Mouse (Mus musculus): ENCODE measurements around the gene Nt5c2. TPM values are rescaled to one million over a fixed set of nuclear protein-coding genes. Genes with fewer than 3 reads are reported as not detected.
"Not testable (repeated sequence)": the region's sequence is repeated elsewhere in the genome, so short reads cannot be mapped to it uniquely, and the experiment has no call there.

Nt5c2 gene
- polyA plus RNA-seq, 1 experiment: 56.5 TPM

DNA sequence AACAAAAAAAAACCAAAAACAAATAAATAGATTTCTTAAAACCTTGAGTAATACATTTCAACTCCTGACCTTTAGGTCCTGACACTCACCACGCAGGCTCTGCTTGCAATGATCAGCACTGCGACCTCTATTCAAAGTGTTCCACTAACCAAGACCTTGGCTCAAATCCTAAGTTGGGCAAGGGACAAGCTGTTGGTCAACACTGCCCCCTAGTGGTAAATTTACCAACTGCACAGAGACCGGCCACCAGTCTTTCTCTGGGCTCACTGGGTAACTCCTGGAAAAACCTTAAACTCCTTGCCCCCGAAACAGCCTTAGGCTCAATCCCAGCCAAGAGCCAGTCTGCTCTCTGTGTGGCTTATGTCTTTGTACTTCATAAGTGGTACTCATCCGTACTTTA, 23.8 kb downstream of the Nt5c2 start:
- peaks cover 29% of the 10 kb centered on the region for H3K4me1 ChIP-seq (ENCODE audit: control insufficient read depth, insufficient read depth, low read length)
- H3K27ac ChIP-seq (ENCODE audit: insufficient read depth, low read depth, low read length): no peak overlapping the region
- H3K4me3 ChIP-seq (ENCODE audit: insufficient read depth, low read length): no peak overlapping the region
- TF ChIP-seq CTCF (IDR thresholded peaks at IDR 0.05; ENCODE audit: low read depth, low read length) (peak; percentile 83), POLR2A (IDR thresholded peaks at IDR 0.05; ENCODE audit: borderline replicate concordance, low read depth, low read length) (no peak)

- not testable (repeated sequence) for H3K4me3 ChIP-seq (ENCODE audit: insufficient read depth, low read length); H3K27ac ChIP-seq (ENCODE audit: insufficient read depth, low read depth, low read length)
- peaks cover 30% of the 10 kb centered on the region for H3K4me1 ChIP-seq (ENCODE audit: control insufficient read depth, insufficient read depth, low read length)
Observed at GRCm38 (mm10) chr19:46990625-46991024, 24.3 kb downstream of the Nt5c2 start.

- H3K4me1 ChIP-seq (ENCODE audit: control insufficient read depth, insufficient read depth, low read length): peaks cover 35% of the 10 kb centered on the region
- no peak overlapping the region for H3K4me3 ChIP-seq (ENCODE audit: insufficient read depth, low read length)
- TF ChIP-seq CTCF (IDR thresholded peaks at IDR 0.05; ENCODE audit: low read depth, low read length): no peak
- no peak for TF ChIP-seq POLR2A (IDR thresholded peaks at IDR 0.05; ENCODE audit: borderline replicate concordance, low read depth, low read length)
- H3K27ac ChIP-seq (ENCODE audit: insufficient read depth, low read depth, low read length): no peak overlapping the region
Observed at GRCm38 (mm10) chr19:46990153-46990518, 24.8 kb downstream of the Nt5c2 start.

DNA sequence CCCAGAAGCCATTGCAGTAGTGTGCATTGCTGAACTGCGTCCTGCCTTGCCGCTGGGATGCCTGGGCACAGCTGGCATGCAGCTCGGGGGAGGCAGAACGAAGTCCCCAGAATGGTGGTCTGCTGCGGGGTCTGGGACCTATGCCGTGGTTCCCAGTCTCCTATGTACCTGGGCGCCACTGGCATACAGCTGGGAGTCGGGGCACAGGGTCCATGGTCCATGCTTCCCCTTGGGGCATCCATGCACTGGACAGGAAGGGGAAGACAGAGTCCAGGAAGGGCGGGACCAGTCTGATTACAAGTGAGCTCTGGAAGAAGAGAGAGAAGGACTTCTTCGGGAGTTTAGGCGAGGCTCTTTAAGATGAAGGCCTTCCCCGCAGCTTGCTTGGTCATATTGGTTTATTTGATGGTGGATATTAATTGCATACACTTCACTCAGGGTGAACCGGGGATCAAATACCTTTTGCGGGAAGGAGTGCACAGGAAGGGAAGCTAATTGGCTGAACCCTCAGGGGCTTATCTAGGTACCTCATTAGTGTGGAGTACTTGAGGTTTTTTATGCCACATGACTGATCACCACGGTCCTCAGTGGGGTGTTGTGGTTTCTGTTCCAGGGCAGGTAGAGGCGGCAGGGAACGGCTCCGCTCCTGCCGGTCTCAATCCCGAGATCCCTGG, 25.3 kb downstream of the Nt5c2 start:
- peaks cover 40% of the 10 kb centered on the region for H3K4me1 ChIP-seq (ENCODE audit: control insufficient read depth, insufficient read depth, low read length)
- TF ChIP-seq POLR2A (IDR thresholded peaks at IDR 0.05; ENCODE audit: borderline replicate concordance, low read depth, low read length) (no peak), CTCF (IDR thresholded peaks at IDR 0.05; ENCODE audit: low read depth, low read length) (no peak)
- no peak overlapping the region for H3K27ac ChIP-seq (ENCODE audit: insufficient read depth, low read depth, low read length)
- no peak overlapping the region for H3K4me3 ChIP-seq (ENCODE audit: insufficient read depth, low read length)

GRCm38 (mm10) chr19:46988231-46989087, 26.5 kb downstream of the Nt5c2 start:
- TF ChIP-seq POLR2A (IDR thresholded peaks at IDR 0.05; ENCODE audit: borderline replicate concordance, low read depth, low read length) (no peak), CTCF (IDR thresholded peaks at IDR 0.05; ENCODE audit: low read depth, low read length) (no peak)
- peaks cover 50% of the 10 kb centered on the region for H3K4me1 ChIP-seq (ENCODE audit: control insufficient read depth, insufficient read depth, low read length)
- H3K27ac ChIP-seq (ENCODE audit: insufficient read depth, low read depth, low read length): peak overlapping the region; percentile 73
- peak overlapping the region; percentile 24 for H3K4me3 ChIP-seq (ENCODE audit: insufficient read depth, low read length)

DNA sequence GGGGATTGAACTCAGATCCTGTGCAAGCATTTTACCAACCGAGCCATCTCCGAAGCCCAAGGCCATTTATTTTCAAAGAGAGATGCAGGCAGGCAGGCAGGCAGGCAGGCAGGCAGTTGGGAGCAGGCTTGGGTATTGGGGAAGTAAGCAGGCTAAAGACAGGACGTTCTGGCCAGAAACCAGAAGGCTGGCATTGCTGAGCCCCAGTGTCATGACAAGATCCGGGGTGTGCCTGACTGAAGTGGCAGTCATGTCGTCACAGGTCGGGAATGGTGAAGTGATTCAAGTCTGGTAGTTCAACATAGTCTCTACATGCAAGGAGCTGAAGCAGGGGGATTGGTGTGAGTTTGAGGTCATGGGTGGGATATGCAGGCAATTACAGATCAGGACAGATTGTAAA, 27.3 kb downstream of the Nt5c2 start:
- Histone ChIP-seq H3K4me3 (ENCODE audit: insufficient read depth, low read length) (peak overlapping the region; percentile 24; the same call in 1 of the 2 replicates), H3K27ac (ENCODE audit: insufficient read depth, low read depth, low read length) (peak overlapping the region; percentile 73), H3K4me1 (ENCODE audit: control insufficient read depth, insufficient read depth, low read length) (peaks cover 52% of the 10 kb centered on the region)
- TF ChIP-seq CTCF (IDR thresholded peaks at IDR 0.05; ENCODE audit: low read depth, low read length): no peak
- no peak for TF ChIP-seq POLR2A (IDR thresholded peaks at IDR 0.05; ENCODE audit: borderline replicate concordance, low read depth, low read length)

GRCm38 (mm10) chr19:46984726-46985622, 30.0 kb downstream of the Nt5c2 start:
- peak overlapping the region; percentile 29; the same call in 1 of the 2 replicates for H3K27ac ChIP-seq (ENCODE audit: insufficient read depth, low read depth, low read length)
- no peak overlapping the region for H3K4me3 ChIP-seq (ENCODE audit: insufficient read depth, low read length)
- TF ChIP-seq CTCF (IDR thresholded peaks at IDR 0.05; ENCODE audit: low read depth, low read length) (no peak), POLR2A (IDR thresholded peaks at IDR 0.05; ENCODE audit: borderline replicate concordance, low read depth, low read length) (no peak)

GRCm38 (mm10) chr19:46983966-46984380, 31.0 kb downstream of the Nt5c2 start:
- peaks cover 57% of the 10 kb centered on the region for H3K4me1 ChIP-seq (ENCODE audit: control insufficient read depth, insufficient read depth, low read length)
- H3K27ac ChIP-seq (ENCODE audit: insufficient read depth, low read depth, low read length): no peak overlapping the region
- no peak for TF ChIP-seq CTCF (IDR thresholded peaks at IDR 0.05; ENCODE audit: low read depth, low read length)
- TF ChIP-seq POLR2A (IDR thresholded peaks at IDR 0.05; ENCODE audit: borderline replicate concordance, low read depth, low read length): no peak
- H3K4me3 ChIP-seq (ENCODE audit: insufficient read depth, low read length): no peak overlapping the region

More at GRCm38 (mm10) chr19:46984726-46985622, 30.0 kb downstream of the Nt5c2 start:
- H3K4me1 ChIP-seq (ENCODE audit: control insufficient read depth, insufficient read depth, low read length): peaks cover 50% of the 10 kb centered on the region

DNA sequence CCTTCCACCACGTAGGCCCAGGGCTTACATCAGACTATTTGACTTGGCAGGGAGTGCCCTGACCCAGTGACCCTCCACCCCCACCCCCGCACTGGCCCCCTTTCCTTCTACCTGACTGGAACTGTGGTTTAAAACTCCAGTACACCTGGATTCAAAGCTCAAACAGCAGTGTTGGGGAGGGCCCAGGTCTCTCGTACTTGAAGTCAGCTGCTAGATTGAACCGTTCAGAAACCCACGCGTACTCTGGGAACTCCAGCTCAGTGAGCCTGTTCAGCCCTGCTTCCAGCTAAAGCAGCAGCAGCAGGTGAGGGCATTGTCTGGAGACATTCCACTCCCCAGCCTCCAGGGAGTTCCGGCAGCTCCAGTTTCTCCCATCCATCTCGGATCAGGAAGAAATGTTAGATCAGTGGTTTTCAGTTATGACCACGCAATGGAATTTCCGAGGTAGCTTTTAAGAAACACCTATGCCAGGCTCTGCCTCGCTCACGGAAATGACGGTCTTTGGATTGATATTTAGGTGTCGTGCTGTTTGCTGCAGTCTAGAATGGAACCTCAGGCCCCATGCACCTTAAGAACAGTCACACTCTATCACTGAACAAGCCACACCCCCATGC, 31.5 kb downstream of the Nt5c2 start:
- Histone ChIP-seq H3K4me1 (ENCODE audit: control insufficient read depth, insufficient read depth, low read length) (peaks cover 57% of the 10 kb centered on the region), H3K4me3 (ENCODE audit: insufficient read depth, low read length) (no peak overlapping the region), H3K27ac (ENCODE audit: insufficient read depth, low read depth, low read length) (no peak overlapping the region)
- no peak for TF ChIP-seq POLR2A (IDR thresholded peaks at IDR 0.05; ENCODE audit: borderline replicate concordance, low read depth, low read length)
- TF ChIP-seq CTCF (IDR thresholded peaks at IDR 0.05; ENCODE audit: low read depth, low read length): no peak
